Mouse (Mus musculus) heart, adult 2 months (tissue): Measurements from ENCODE around the gene Cc2d2b. TPM values are rescaled to one million over a fixed set of nuclear protein-coding genes. Genes with fewer than 3 reads are reported as not detected.

ENCODE experiments used
- DNase-seq, 2 experiments: peaks; one replicate each; pipeline ENCODE4 v3.0.0; 2021
- H3K27ac ChIP-seq: fragments of 200-600 bp; 2 replicates; pipeline ENCODE4 v1.8.1; 2022
- H3K27me3 ChIP-seq: fragments of 200-500 bp; 2 replicates; pipeline ENCODE4 v1.6.1; 2012; ENCODE audit warnings: mild to moderate bottlenecking, low read length, inconsistent platforms, mixed read lengths; ENCODE audit not compliant: control insufficient read depth, insufficient read depth
- H3K36me3 ChIP-seq: fragments of 200-500 bp; 2 replicates; pipeline ENCODE4 v1.6.1; 2012; ENCODE audit warnings: low read length, inconsistent platforms; ENCODE audit not compliant: control insufficient read depth, insufficient read depth
- H3K4me1 ChIP-seq: fragments of 200-500 bp; 2 replicates; pipeline ENCODE4 v1.6.1; 2011; ENCODE audit warnings: low read length; ENCODE audit not compliant: control insufficient read depth, insufficient read depth
- H3K4me3 ChIP-seq: fragments of 200-600 bp; 2 replicates; pipeline ENCODE4 v1.8.1; 2022
- H3K79me2 ChIP-seq: fragments of 200-500 bp; replicated peaks from 2 replicates; pipeline ENCODE4 v1.6.1; 2012; ENCODE audit warnings: mild to moderate bottlenecking, inconsistent platforms, low read length, moderate library complexity, mixed read lengths; ENCODE audit not compliant: control insufficient read depth, insufficient read depth
- H3K9ac ChIP-seq: fragments of 200-500 bp; 2 replicates; pipeline ENCODE4 v1.6.1; 2012; ENCODE audit warnings: low read depth, mild to moderate bottlenecking, control low read depth, inconsistent platforms, low read length, mixed read lengths
- CTCF ChIP-seq: fragments of 200-600 bp; IDR thresholded peaks from 2 replicates; pipeline ENCODE4 v1.8.1; 2022; ENCODE audit warnings: antibody characterized with exemption, mild to moderate bottlenecking, moderate library complexity
- EP300 ChIP-seq: fragments of 200-500 bp; IDR thresholded peaks from 2 replicates; pipeline ENCODE4 v1.6.1; 2011; ENCODE audit warnings: low read depth, low read length, control low read depth; ENCODE audit not compliant: insufficient read depth
- POLR2A ChIP-seq: fragments of 200-500 bp; IDR thresholded peaks from 2 replicates; pipeline ENCODE4 v1.6.1; 2011; ENCODE audit warnings: mild to moderate bottlenecking, low read depth, low read length, control low read depth; ENCODE audit not compliant: insufficient read depth
- WGBS: fragments of 180-500 bp; shearing (Covaris S2); methylation state at CpG from one replicate; pipeline ENCODE4 v1.1.7; 2018; 5-methylcytosine and 5-hydroxymethylcytosine counted together
- intact Hi-C: fragments of 180-260 bp; cut with DNase I; formaldehyde crosslinking; loops from one replicate; pipeline ENCODE4 v1.15.1; 2025
- polyA plus RNA-seq: library from polyadenylated mRNA; depleted of rRNA; stranded (reverse); fragments of >200 nt; gene quantifications from 2 replicates; pipeline ENCODE4 v1.2.3, GENCODE M21; 2012
- total RNA-seq, 2 experiments: library from RNA; stranded (reverse); gene quantifications; 2 replicates each; pipeline ENCODE4 v1.2.3; 2021

Gene Cc2d2b
- total and polyA plus RNA-seq, 3 experiments, result not detected

GRCm38 (mm10) chr19:40726614-40727013 lies 21.9 kb upstream of the Cc2d2b start:
- H3K27me3 ChIP-seq, result no peaks in the 10 kb centered on the region
- no peak overlapping the region for H3K4me3 ChIP-seq
- intact Hi-C loops, result loop anchor here (10.0 kb wide), 1 partner anchor 382 kb away; no protein-coding TSS in a partner anchor
- H3K79me2 ChIP-seq, result no peaks in the 10 kb centered on the region
- peaks cover 3% of the 10 kb centered on the region; the same call in 1 of the 2 replicates for H3K36me3 ChIP-seq
- no peak for DNase-seq
- WGBS, result 48% methylated on average over 2 of the region's 2 CpGs
- H3K9ac ChIP-seq, result no peak overlapping the region
- TF ChIP-seq EP300 (no peak), POLR2A (no peak), CTCF (no peak)
- H3K27ac ChIP-seq, result no peak overlapping the region
- H3K4me1 ChIP-seq, result peaks cover 2% of the 10 kb centered on the region

GRCm38 (mm10) chr19:40728213-40728612 lies 20.3 kb upstream of the Cc2d2b start:
- Histone ChIP-seq H3K9ac (no peak overlapping the region), H3K79me2 (no peaks in the 10 kb centered on the region), H3K36me3 (peaks cover 3% of the 10 kb centered on the region; the same call in 1 of the 2 replicates), H3K4me3 (no peak overlapping the region), H3K4me1 (peaks cover 2% of the 10 kb centered on the region), H3K27me3 (no peaks in the 10 kb centered on the region), H3K27ac (no peak overlapping the region)
- TF ChIP-seq EP300 (no peak), POLR2A (no peak), CTCF (no peak)
- WGBS, result 84% methylated on average over 4 of the region's 4 CpGs
- no peak for DNase-seq
- intact Hi-C loops, result loop anchor here (10.0 kb wide), 1 partner anchor 383 kb away; no protein-coding TSS in a partner anchor

- no peak overlapping the region for H3K27ac ChIP-seq
- no peak for DNase-seq
- H3K4me1 ChIP-seq, result peaks cover 2% of the 10 kb centered on the region
- peaks cover 3% of the 10 kb centered on the region; the same call in 1 of the 2 replicates for H3K36me3 ChIP-seq
- TF ChIP-seq EP300 (no peak), CTCF (no peak), POLR2A (0 out of 2 replicates have a peak, but pooled peaks have one; percentile 26)
- no peaks in the 10 kb centered on the region for H3K27me3 ChIP-seq
- no peak overlapping the region for H3K9ac ChIP-seq
- H3K79me2 ChIP-seq, result no peaks in the 10 kb centered on the region
- WGBS, result 39% methylated on average over 12 of the region's 12 CpGs
- no peak overlapping the region for H3K4me3 ChIP-seq
- intact Hi-C loops, result loop anchor here (10.0 kb wide), 1 partner anchor 384 kb away; no protein-coding TSS in a partner anchor
Measured at GRCm38 (mm10) chr19:40728732-40729420, 19.7 kb upstream of the Cc2d2b start.

GRCm38 (mm10) chr19:40733409-40733808 lies 15.1 kb upstream of the Cc2d2b start:
- no peaks in the 10 kb centered on the region for H3K27me3 ChIP-seq
- WGBS, result 48% methylated on average over 10 of the region's 10 CpGs
- no peak overlapping the region for H3K4me3 ChIP-seq
- TF ChIP-seq POLR2A (no peak), EP300 (no peak), CTCF (no peak)
- H3K27ac ChIP-seq, result no peak overlapping the region
- no peaks in the 10 kb centered on the region; the same call in 1 of the 2 replicates for H3K4me1 ChIP-seq
- DNase-seq, result no peak
- intact Hi-C loops, result no loop called here
- H3K9ac ChIP-seq, result no peak overlapping the region
- no peaks in the 10 kb centered on the region; the same call in 1 of the 2 replicates for H3K36me3 ChIP-seq
- no peaks in the 10 kb centered on the region for H3K79me2 ChIP-seq

- H3K79me2 ChIP-seq, result no peaks in the 10 kb centered on the region
- intact Hi-C loops, result no loop called here
- no peak overlapping the region for H3K27ac ChIP-seq
- no peak overlapping the region for H3K4me3 ChIP-seq
- no peak for DNase-seq
- H3K36me3 ChIP-seq, result no peaks in the 10 kb centered on the region; the same call in 1 of the 2 replicates
- WGBS, result 67% methylated on average over 4 of the region's 4 CpGs
- H3K27me3 ChIP-seq, result no peaks in the 10 kb centered on the region
- H3K4me1 ChIP-seq, result no peaks in the 10 kb centered on the region
- TF ChIP-seq CTCF, result no peak
- TF ChIP-seq POLR2A, result no peak
- no peak for TF ChIP-seq EP300
- H3K9ac ChIP-seq, result no peak overlapping the region
Measured at GRCm38 (mm10) chr19:40733849-40734248, 14.7 kb upstream of the Cc2d2b start.

GRCm38 (mm10) chr19:40736680-40737512 lies 11.7 kb upstream of the Cc2d2b start:
- TF ChIP-seq CTCF (peak; percentile 85), EP300 (peak; percentile 63; the same call in 1 of the 2 replicates), POLR2A (no peak)
- no peaks in the 10 kb centered on the region for H3K27me3 ChIP-seq
- peak; percentile 69 to 76 for DNase-seq
- 35% methylated on average over 17 of the region's 17 CpGs for WGBS
- no peaks in the 10 kb centered on the region for H3K4me1 ChIP-seq
- intact Hi-C loops, result no loop called here
- no peaks in the 10 kb centered on the region for H3K79me2 ChIP-seq
- H3K9ac ChIP-seq, result no peak overlapping the region
- H3K4me3 ChIP-seq, result no peak overlapping the region
- H3K36me3 ChIP-seq, result no peaks in the 10 kb centered on the region; the same call in 1 of the 2 replicates
- H3K27ac ChIP-seq, result no peak overlapping the region
